Mouse (Mus musculus) megakaryocyte, embryonic 14.5 days (primary cell): ENCODE measurements around the gene Slc24a4. TPM values are rescaled to one million over a fixed set of nuclear protein-coding genes. Genes with fewer than 3 reads are reported as not detected.

Experiments
- H3K27me3 ChIP-seq: replicated peaks from 2 replicates; pipeline ENCODE3; 2012; ENCODE audit warnings: inconsistent platforms
- H3K36me3 ChIP-seq: replicated peaks from 2 replicates; pipeline ENCODE3; 2012; ENCODE audit warnings: low read length, inconsistent platforms, mixed read lengths
- H3K4me1 ChIP-seq: 2 replicates; pipeline ENCODE4 v1.6.1; 2012; ENCODE audit warnings: inconsistent platforms
- H3K4me3 ChIP-seq: replicated peaks from 2 replicates; pipeline ENCODE3; 2012; ENCODE audit warnings: moderate library complexity, mild to moderate bottlenecking, inconsistent platforms
- H3K9me3 ChIP-seq: 2 replicates; pipeline ENCODE4 v1.6.1; 2012; ENCODE audit warnings: inconsistent platforms
- FLI1 ChIP-seq: IDR thresholded peaks from 2 replicates; pipeline ENCODE4 v1.6.1; 2012; ENCODE audit warnings: low read length, inconsistent platforms, mixed read lengths
- GATA1 ChIP-seq: IDR thresholded peaks from 3 replicates; pipeline ENCODE4 v1.6.1; 2012; ENCODE audit warnings: mixed read lengths, low read length, inconsistent platforms, borderline replicate concordance
- polyA plus RNA-seq: library from polyadenylated mRNA; stranded (reverse); fragments of >175 nt; gene quantifications from 2 replicates; pipeline ENCODE4 v1.2.3, GENCODE M21; 2012; ENCODE audit warnings: low replicate concordance; ENCODE audit not compliant: insufficient read depth

Gene Slc24a4
- polyA plus RNA-seq, 1 experiment: 0.04 TPM

- Histone ChIP-seq H3K36me3 (peaks cover 93% of the 10 kb centered on the region), H3K4me1 (peaks cover 100% of the 10 kb centered on the region), H3K27me3 (no peaks in the 10 kb centered on the region), H3K4me3 (no peak overlapping the region), H3K9me3 (0 out of 2 replicates have a peak, but pooled peaks cover 3% of the 10 kb centered on the region)
- no peak for TF ChIP-seq FLI1
- TF ChIP-seq GATA1: no peak
Measured at GRCm38 (mm10) chr12:102296967-102297366, 168.4 kb downstream of the Slc24a4 start.

- TF ChIP-seq GATA1 (no peak), FLI1 (no peak)
- peaks cover 100% of the 10 kb centered on the region for H3K4me1 ChIP-seq
- H3K27me3 ChIP-seq: no peaks in the 10 kb centered on the region
- H3K36me3 ChIP-seq: peaks cover 91% of the 10 kb centered on the region
- H3K9me3 ChIP-seq: 0 out of 2 replicates have a peak, but pooled peaks cover 3% of the 10 kb centered on the region
- peak overlapping the region; percentile 6 for H3K4me3 ChIP-seq
Measured at GRCm38 (mm10) chr12:102299209-102299608, 170.7 kb downstream of the Slc24a4 start.

- H3K36me3 ChIP-seq: peaks cover 85% of the 10 kb centered on the region
- TF ChIP-seq GATA1 (no peak), FLI1 (no peak)
- no peaks in the 10 kb centered on the region for H3K27me3 ChIP-seq
- H3K4me1 ChIP-seq: peaks cover 99% of the 10 kb centered on the region
- 0 out of 2 replicates have a peak, but pooled peaks cover 3% of the 10 kb centered on the region for H3K9me3 ChIP-seq
- H3K4me3 ChIP-seq: peak overlapping the region; percentile 56
Measured at GRCm38 (mm10) chr12:102301585-102301984, 173.1 kb downstream of the Slc24a4 start.

GRCm38 (mm10) chr12:102302322-102302721 is 173.8 kb downstream of the Slc24a4 start:
- H3K9me3 ChIP-seq: 0 out of 2 replicates have a peak, but pooled peaks cover 3% of the 10 kb centered on the region
- peaks cover 85% of the 10 kb centered on the region for H3K36me3 ChIP-seq
- H3K4me3 ChIP-seq: peak overlapping the region; percentile 56
- peaks cover 99% of the 10 kb centered on the region for H3K4me1 ChIP-seq
- TF ChIP-seq GATA1 (no peak), FLI1 (no peak)
- no peaks in the 10 kb centered on the region for H3K27me3 ChIP-seq

- H3K9me3 ChIP-seq: 0 out of 2 replicates have a peak, but pooled peaks cover 3% of the 10 kb centered on the region
- H3K27me3 ChIP-seq: no peaks in the 10 kb centered on the region
- H3K4me1 ChIP-seq: peaks cover 99% of the 10 kb centered on the region
- TF ChIP-seq GATA1 (no peak), FLI1 (no peak)
- peaks cover 84% of the 10 kb centered on the region for H3K36me3 ChIP-seq
- H3K4me3 ChIP-seq: peak overlapping the region; percentile 7
Measured at GRCm38 (mm10) chr12:102302831-102303351, 174.4 kb downstream of the Slc24a4 start.

GRCm38 (mm10) chr12:102303867-102304266 is 175.3 kb downstream of the Slc24a4 start:
- peaks cover 99% of the 10 kb centered on the region for H3K4me1 ChIP-seq

GRCm38 (mm10) chr12:102305069-102305836 is 176.7 kb downstream of the Slc24a4 start:
- Histone ChIP-seq H3K9me3 (0 out of 2 replicates have a peak, but pooled peaks cover 3% of the 10 kb centered on the region), H3K27me3 (no peaks in the 10 kb centered on the region), H3K4me1 (peaks cover 99% of the 10 kb centered on the region), H3K36me3 (peaks cover 90% of the 10 kb centered on the region), H3K4me3 (peak overlapping the region; percentile 62)
- TF ChIP-seq FLI1: no peak
- TF ChIP-seq GATA1: no peak

More at GRCm38 (mm10) chr12:102303867-102304266, 175.3 kb downstream of the Slc24a4 start:
- no peak overlapping the region for H3K4me3 ChIP-seq
- H3K27me3 ChIP-seq: no peaks in the 10 kb centered on the region
- TF ChIP-seq FLI1 (no peak), GATA1 (no peak)
- H3K9me3 ChIP-seq: 0 out of 2 replicates have a peak, but pooled peaks cover 3% of the 10 kb centered on the region
- H3K36me3 ChIP-seq: peaks cover 89% of the 10 kb centered on the region

- Histone ChIP-seq H3K4me1 (peaks cover 98% of the 10 kb centered on the region), H3K27me3 (no peaks in the 10 kb centered on the region)
Measured at GRCm38 (mm10) chr12:102308001-102308456, 179.5 kb downstream of the Slc24a4 start.

GRCm38 (mm10) chr12:102308457-102309011 is 180.0 kb downstream of the Slc24a4 start:
- no peaks in the 10 kb centered on the region for H3K27me3 ChIP-seq
- peaks cover 90% of the 10 kb centered on the region for H3K36me3 ChIP-seq
- peak overlapping the region; percentile 44 for H3K4me3 ChIP-seq
- no peak for TF ChIP-seq GATA1
- TF ChIP-seq FLI1: no peak
- H3K4me1 ChIP-seq: peaks cover 97% of the 10 kb centered on the region
- H3K9me3 ChIP-seq: peaks cover 2% of the 10 kb centered on the region; the same call in 1 of the 2 replicates

More at GRCm38 (mm10) chr12:102308001-102308456, 179.5 kb downstream of the Slc24a4 start:
- peak overlapping the region; percentile 4 for H3K4me3 ChIP-seq
- H3K36me3 ChIP-seq: peaks cover 90% of the 10 kb centered on the region
- peaks cover 2% of the 10 kb centered on the region; the same call in 1 of the 2 replicates for H3K9me3 ChIP-seq
- TF ChIP-seq GATA1: no peak
- TF ChIP-seq FLI1: no peak
